Mouse (Mus musculus) left cerebral cortex, postnatal 4 days (tissue): ENCODE measurements around the gene Cbl. TPM values are rescaled to one million over a fixed set of nuclear protein-coding genes. Genes with fewer than 3 reads are reported as not detected.
A peak's percentile ranks its signal among the peaks of the same experiment; 100 is the strongest.

ENCODE experiments used
- DNase-seq: peaks from one replicate; pipeline ENCODE4 v3.0.0-alpha.2; 2022
- intact Hi-C: fragments of 180-260 bp; cut with DNase I; formaldehyde crosslinking; loops from one replicate; pipeline ENCODE4 v1.15.1; 2025
- total RNA-seq, 2 experiments: library from RNA; stranded (reverse); gene quantifications; 2 replicates each; pipeline ENCODE4 v1.2.3; 2021

Gene Cbl
- total RNA-seq, 2 experiments from 2014 or later, result 58.4 to 62.4 TPM

- DNase-seq, result no peak
- intact Hi-C loops, result no loop called here
Observed at GRCm38 (mm10) chr9:44192312-44192711, 41.5 kb downstream of the Cbl start.

GRCm38 (mm10) chr9:44191166-44191565, 42.7 kb downstream of the Cbl start:
- no peak for DNase-seq
- intact Hi-C loops, result no loop called here

DNA sequence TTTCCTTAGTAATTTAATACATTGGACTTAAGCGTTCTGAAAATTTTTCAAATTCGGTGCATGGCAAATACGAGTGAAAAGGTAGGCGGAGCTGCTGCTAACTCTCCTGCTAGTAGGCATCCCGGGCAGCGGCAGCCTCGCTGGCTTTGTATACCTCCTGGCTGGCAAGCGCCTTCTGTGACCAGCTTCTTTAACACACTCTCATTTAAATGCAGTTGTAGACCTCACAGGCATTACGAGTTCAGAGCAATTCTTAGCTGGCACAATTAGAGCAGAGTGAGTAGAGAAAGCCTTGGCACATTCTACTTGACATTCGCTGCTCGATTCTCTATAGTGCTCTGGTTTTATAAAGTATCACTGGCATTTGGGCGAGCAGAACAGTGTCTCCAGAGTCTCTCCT, 45.6 kb downstream of the Cbl start:
- DNase-seq, result no peak
- intact Hi-C loops, result no loop called here

- intact Hi-C loops, result no loop called here
- DNase-seq, result peak; percentile 11
Observed at GRCm38 (mm10) chr9:44182260-44182659, 51.6 kb downstream of the Cbl start.

GRCm38 (mm10) chr9:44181537-44181936, 52.3 kb downstream of the Cbl start:
- intact Hi-C loops, result no loop called here
- no peak for DNase-seq

DNA sequence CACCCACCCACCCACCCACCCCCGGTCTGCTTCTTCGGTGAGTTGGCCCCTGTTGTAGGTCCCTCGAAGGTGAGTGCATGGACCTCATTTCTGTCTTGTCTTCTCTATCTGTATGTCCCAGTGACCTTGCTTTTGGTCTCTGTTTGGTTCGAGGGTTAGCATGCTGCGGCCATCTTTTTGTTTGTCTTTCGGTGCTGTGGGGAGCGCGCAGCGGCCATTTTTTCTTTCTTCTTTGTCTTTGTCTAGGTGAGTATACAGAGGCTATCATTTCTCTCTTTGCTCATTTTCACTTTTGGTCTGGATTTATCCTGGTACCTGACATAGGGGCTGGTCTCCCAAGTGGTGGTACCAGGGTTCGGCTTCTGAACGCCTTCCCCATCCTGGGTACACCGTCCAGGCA, 55.0 kb downstream of the Cbl start:
- intact Hi-C loops, result no loop called here
- no peak for DNase-seq

GRCm38 (mm10) chr9:44178389-44178788, 55.5 kb downstream of the Cbl start:
- intact Hi-C loops, result no loop called here
- peak; percentile 10 for DNase-seq

DNA sequence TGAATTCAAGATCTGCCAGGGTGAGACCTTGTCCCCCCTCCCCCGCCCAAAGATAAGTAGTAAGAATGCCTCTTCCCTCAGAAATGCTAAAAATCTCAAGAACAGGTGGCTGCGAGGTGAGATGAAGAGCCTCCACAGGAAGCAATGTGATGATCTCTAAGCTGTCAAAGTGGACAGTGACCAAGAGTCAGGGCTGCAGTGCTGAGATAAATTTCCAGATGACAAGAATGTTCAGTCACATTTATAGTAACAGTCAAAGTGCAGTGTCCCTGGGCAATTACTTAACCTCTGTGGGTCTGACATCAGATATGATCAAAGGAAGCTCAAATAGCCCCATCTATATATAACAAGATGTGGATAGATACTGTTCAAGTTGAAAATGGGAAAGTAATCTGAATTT, 56.4 kb downstream of the Cbl start:
- intact Hi-C loops, result no loop called here

DNA sequence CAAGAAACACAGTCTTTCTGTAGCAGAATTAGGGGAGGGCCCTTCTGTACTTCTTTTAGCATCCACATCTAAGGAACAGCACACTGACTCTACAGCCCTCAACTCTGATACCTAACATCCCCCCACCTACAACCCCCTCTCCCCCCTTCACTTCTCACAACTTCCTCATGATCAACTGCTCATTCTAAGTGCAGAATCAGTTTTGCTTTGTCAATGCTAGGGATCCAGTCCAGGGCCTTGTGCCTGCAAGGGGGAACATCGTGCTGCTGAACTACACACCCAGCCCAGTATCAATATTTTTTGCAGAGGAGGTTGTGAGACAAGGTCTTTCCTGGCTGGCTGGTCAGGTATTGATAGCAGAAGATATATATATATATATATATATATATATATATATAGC, 57.9 kb downstream of the Cbl start:
- intact Hi-C loops, result no loop called here
- DNase-seq, result no peak

More for the DNA sequence above, 56.4 kb downstream of the Cbl start:
- no peak for DNase-seq

- DNase-seq, result no peak
- intact Hi-C loops, result no loop called here
Observed at GRCm38 (mm10) chr9:44175556-44175955, 58.3 kb downstream of the Cbl start.

- no peak for DNase-seq
- intact Hi-C loops, result no loop called here
Observed at GRCm38 (mm10) chr9:44170691-44171151, 63.1 kb downstream of the Cbl start.

DNA sequence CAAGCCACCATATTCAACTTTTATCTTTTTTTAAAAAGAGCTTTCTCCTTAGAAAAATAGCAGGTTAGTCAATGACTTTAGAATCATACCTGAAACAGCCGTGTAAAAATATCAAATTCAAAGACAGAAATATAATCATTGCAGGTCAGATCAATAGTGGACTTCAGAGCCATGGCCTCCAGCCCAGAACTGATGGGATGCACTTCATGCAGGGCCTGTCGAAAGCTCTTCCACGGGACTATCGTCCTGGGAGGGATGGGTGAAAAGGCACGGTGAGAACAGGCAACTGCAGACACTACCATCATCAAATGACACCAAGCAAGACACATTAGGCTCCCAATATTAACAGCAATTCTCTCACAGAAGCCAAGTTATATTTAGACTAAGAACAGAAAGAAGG, 64.9 kb downstream of the Cbl start:
- intact Hi-C loops, result no loop called here

DNA sequence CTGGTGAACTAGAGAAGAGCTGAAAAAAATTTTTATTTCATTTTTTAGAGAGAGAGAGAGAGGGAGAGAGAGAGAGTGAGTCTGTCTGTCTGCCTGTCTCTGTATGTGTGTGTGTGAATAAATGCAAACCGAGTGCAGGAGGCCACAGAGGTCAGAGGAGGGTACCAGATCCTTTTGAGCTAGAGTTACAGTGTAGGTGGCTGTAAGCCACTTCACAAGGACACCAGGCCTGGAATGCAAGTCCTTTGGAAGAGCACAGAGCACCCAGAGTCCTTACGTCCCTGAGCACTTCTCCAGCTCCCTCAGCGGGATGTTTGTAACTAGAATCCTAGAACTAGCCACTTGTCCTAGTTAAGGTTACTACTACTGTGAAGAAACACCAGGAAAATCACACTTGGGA, 74.0 kb downstream of the Cbl start:
- intact Hi-C loops, result no loop called here
- no peak for DNase-seq

More for the DNA sequence above, 64.9 kb downstream of the Cbl start:
- DNase-seq, result no peak

- no peak for DNase-seq
- intact Hi-C loops, result no loop called here
Observed at GRCm38 (mm10) chr9:44147290-44147689, 86.6 kb downstream of the Cbl start.

DNA sequence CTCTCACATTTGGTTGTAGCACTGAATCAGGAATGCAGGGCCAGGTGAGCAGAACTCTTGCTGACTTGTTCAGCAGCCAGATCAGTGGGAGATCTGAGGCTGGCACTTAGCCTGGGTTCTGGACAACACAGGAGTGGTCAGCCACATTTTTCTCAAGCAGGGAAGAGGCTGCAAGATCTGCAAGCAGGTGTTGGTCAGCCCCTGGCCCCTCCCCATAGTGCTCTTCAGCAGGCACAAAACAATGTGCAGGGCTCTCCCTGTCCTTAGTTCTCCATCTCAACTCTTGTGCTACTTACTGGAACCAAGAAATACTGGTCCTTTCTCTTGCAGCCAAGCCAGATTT, 89.2 kb downstream of the Cbl start:
- DNase-seq, result peak; percentile 21
- intact Hi-C loops, result no loop called here

DNA sequence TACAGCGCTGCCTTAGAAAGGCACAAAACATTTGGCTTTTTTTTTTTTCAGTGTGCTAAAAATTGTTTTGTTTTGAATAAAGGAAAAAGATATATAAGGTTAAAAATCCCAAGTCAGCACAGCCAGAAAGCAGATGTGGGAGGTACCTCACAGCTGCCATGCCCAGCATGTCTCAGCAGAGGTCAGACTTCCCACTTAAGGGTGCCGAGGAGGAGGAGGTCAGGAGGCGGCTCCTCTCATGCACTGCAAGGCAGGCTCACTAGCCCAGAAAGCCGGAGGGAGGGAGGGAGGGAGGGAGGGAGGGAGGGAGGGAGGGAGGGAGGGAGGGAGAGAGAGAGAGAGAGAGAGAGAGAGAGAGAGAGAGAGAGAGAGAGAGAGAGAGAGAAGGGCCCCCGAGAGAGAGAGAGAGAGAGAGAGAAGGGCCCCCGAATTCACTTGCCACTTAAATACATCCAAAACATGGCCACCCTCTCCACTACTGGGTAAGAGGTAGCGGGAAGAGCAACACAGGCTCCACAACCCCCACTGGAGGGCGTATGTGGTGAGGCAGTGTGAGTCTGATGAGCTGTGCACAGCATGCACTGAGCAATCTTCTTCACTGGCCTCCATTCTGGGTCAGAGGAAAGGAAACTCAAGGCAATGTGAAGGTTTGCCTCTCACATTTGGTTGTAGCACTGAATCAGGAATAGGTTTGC, 89.7 kb downstream of the Cbl start:
- DNase-seq, result no peak
- intact Hi-C loops, result no loop called here

GRCm38 (mm10) chr9:44143421-44143820, 90.4 kb downstream of the Cbl start:
- DNase-seq, result no peak
- intact Hi-C loops, result no loop called here

GRCm38 (mm10) chr9:44141951-44142350, 91.9 kb downstream of the Cbl start:
- no peak for DNase-seq
- intact Hi-C loops, result no loop called here

GRCm38 (mm10) chr9:44137846-44138245, 96.0 kb downstream of the Cbl start:
- no peak for DNase-seq
- intact Hi-C loops, result no loop called here

GRCm38 (mm10) chr9:44135731-44136411, 98.0 kb downstream of the Cbl start:
- intact Hi-C loops, result no loop called here
- DNase-seq, result no peak

GRCm38 (mm10) chr9:44134851-44135730, 98.8 kb downstream of the Cbl start:
- intact Hi-C loops, result no loop called here
- peak; percentile 76 for DNase-seq
